Mouse (Mus musculus): ENCODE measurements around the gene Cxcr3. TPM values are rescaled to one million over a fixed set of nuclear protein-coding genes. Genes with fewer than 3 reads are reported as not detected.

The Cxcr3 gene
- total RNA-seq (2014; rRNA removed) (0.16 TPM in 1 of 2 replicates, not detected in the other), polyA plus RNA-seq (2015; fragmentation: Nextera tagmentation; extraction: Ambion mirVana) (0.08 and 0.30 TPM in 2 replicates)

DNA sequence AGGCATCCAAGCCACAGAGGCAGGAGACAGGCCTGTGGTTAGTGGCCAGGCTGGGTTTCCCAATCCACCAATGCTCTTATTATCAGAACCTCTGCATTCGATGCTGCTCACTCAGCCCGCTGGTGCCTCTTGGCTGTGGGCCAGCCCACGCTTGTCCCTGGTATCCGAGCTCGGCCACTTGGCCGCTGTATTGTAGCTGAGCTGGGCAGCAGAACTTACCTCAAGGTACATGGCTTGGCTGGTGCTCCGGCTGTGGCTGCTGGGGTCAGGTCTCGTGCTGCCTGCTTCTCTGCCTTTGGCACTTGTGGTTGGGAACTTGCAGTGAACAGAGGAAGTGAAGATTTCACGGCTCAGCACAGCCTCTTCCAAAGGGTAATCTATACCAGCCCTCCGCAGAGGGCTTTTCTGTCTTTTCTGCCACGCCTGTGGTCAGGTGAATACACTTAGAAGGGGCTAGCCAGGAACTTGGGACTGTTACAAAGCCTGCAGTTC, at the start of gene Cxcr3:
Gene Cxcr3 (minus strand): TSS at position 442 of the 492 bp plus-strand sequence.
- WGBS, result 54% methylated on average over 11 of the region's 11 CpGs
- no peak within 1 kb of the TSS for H3K27ac ChIP-seq
- no peak for TF ChIP-seq CTCF (IDR thresholded peaks at IDR 0.05; ENCODE audit: low read depth)

DNA sequence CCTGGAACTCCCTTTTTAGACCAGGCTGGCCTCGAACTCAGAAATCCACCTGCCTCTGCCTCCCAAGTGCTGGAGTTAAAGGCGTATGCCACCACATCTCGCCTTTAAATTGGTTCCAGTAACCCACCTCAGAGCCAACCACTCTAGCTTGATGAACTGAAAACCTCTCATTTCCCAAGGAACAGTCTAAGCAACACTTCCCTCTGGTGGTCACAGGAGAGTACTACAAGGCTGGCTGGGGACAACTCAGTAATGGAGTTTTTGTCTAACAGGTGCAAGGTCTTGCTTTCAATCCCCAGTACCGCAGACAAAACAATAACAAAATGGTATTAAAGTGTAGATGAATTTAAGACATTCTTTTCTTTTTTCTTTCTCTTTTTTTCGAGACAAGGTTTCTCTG, 38.0 kb upstream of the Cxcr3 start:
- 44% methylated on average over 5 of the region's 5 CpGs for WGBS
- Histone ChIP-seq H3K36me3 (ENCODE audit: insufficient read depth, low read length) (no peaks in the 10 kb centered on the region), H3K27me3 (ENCODE audit: insufficient read depth, low read length) (no peaks in the 10 kb centered on the region), H3K4me2 (ENCODE audit: low read depth, low read length) (no peak overlapping the region), H3K9me3 (ENCODE audit: low read length) (no peaks in the 10 kb centered on the region), H3K9ac (replicated peaks; ENCODE audit: low read length) (no peak overlapping the region), H3K4me1 (ENCODE audit: insufficient read depth, low read length) (no peaks in the 10 kb centered on the region), H3K27ac (no peak overlapping the region), H3K4me3 (ENCODE audit: low read length) (no peak overlapping the region)
- peak; percentile 29; the same call in 1 of the 2 replicates for ATAC-seq
- peak; percentile 82 for TF ChIP-seq CTCF (IDR thresholded peaks at IDR 0.05; ENCODE audit: low read depth)
- DNase-seq (ENCODE audit: low spot score), result peak; percentile 73

More for the DNA sequence above, at the start of gene Cxcr3:
- Histone ChIP-seq H3K4me1 (ENCODE audit: insufficient read depth, low read length) (no peaks in the 10 kb centered on the region), H3K36me3 (ENCODE audit: insufficient read depth, low read length) (no peaks in the 10 kb centered on the region), H3K4me3 (ENCODE audit: low read length) (no peak within 1 kb of the TSS), H3K9me3 (ENCODE audit: low read length) (no peaks in the 10 kb centered on the region), H3K9ac (replicated peaks; ENCODE audit: low read length) (no peak within 1 kb of the TSS), H3K4me2 (ENCODE audit: low read depth, low read length) (no peak within 1 kb of the TSS), H3K27me3 (ENCODE audit: insufficient read depth, low read length) (no peaks in the 10 kb centered on the region; the same call in 1 of the 2 replicates)
- ATAC-seq, result 0 out of 2 replicates have a peak, but pooled peaks have one; percentile 15
- peak; percentile 36 for DNase-seq (ENCODE audit: low spot score)

DNA sequence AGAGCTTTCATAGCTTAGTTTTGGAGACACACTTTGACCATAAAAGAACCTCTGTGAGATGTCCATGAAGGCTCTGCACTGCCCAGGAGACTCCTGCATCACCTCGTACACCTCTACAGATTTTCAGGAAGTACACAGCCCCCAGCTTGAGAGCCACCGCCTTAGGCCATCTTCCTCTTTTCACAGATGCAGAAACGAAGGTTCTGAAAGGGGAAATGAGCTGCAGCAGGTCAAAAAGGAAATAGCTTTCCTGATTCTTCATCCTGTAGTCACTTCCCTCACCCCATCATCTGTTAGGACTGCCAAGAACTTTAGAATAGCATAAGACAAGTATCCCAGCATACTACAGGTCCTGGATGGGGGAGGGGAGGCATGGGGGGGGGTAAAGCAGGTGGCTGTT, 36.2 kb upstream of the Cxcr3 start:
- Histone ChIP-seq H3K4me1 (ENCODE audit: insufficient read depth, low read length) (no peaks in the 10 kb centered on the region), H3K4me3 (ENCODE audit: low read length) (no peak overlapping the region), H3K9me3 (ENCODE audit: low read length) (no peaks in the 10 kb centered on the region), H3K27me3 (ENCODE audit: insufficient read depth, low read length) (no peaks in the 10 kb centered on the region), H3K36me3 (ENCODE audit: insufficient read depth, low read length) (no peaks in the 10 kb centered on the region), H3K27ac (no peak overlapping the region), H3K4me2 (ENCODE audit: low read depth, low read length) (no peak overlapping the region), H3K9ac (replicated peaks; ENCODE audit: low read length) (no peak overlapping the region)
- ATAC-seq (no peak), DNase-seq (ENCODE audit: low spot score) (no peak)
- TF ChIP-seq CTCF (IDR thresholded peaks at IDR 0.05; ENCODE audit: low read depth), result no peak
- 74% methylated on average over 3 of the region's 3 CpGs for WGBS

DNA sequence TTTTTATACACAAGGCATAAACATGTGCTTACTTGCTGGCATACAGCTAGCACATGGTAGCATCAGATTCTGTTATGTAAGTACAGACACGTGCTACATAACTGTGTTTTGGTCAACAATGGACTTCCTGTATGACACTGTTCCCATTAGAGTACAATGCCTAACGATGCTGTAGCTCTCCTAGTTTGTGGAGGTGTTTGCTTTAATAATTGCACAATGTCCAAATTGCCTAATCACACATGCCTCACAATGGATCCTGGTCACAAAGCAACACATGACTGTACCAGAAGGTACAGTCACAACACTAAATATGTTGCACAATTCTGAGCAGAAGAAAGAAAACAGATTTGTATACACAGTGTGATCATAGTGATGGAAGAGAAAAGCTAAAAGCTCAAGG, 35.4 kb upstream of the Cxcr3 start:
- Histone ChIP-seq H3K36me3 (ENCODE audit: insufficient read depth, low read length) (no peaks in the 10 kb centered on the region), H3K9me3 (ENCODE audit: low read length) (no peaks in the 10 kb centered on the region), H3K9ac (replicated peaks; ENCODE audit: low read length) (no peak overlapping the region), H3K27ac (no peak overlapping the region), H3K4me1 (ENCODE audit: insufficient read depth, low read length) (no peaks in the 10 kb centered on the region), H3K27me3 (ENCODE audit: insufficient read depth, low read length) (no peaks in the 10 kb centered on the region), H3K4me3 (ENCODE audit: low read length) (no peak overlapping the region), H3K4me2 (ENCODE audit: low read depth, low read length) (no peak overlapping the region)
- ATAC-seq (no peak), DNase-seq (ENCODE audit: low spot score) (no peak)
- 54% methylated on average over 2 of the region's 2 CpGs for WGBS
- TF ChIP-seq CTCF (IDR thresholded peaks at IDR 0.05; ENCODE audit: low read depth), result no peak

DNA sequence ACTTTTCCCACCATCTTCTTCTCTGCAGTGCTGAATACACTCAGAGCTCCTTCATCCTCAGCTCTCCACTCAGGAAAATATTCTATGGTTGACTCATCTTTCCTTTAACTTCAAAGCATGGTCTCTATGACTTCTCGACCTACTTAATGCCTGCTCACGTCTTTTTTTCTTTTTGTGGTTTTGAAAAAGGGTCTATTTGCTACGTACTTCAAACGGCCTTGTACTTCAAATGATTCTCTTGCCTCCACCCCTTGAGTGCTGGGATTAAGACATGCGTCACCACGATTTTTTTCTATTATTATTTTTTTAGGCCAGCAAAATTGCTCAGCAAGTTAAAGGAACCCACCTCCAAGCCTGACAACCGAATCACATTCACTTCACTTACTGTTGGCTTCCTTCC, 33.2 kb upstream of the Cxcr3 start:
- no peak overlapping the region for H3K4me2 ChIP-seq (ENCODE audit: low read depth, low read length)
- H3K9me3 ChIP-seq (ENCODE audit: low read length), result no peaks in the 10 kb centered on the region
- 75% methylated on average over 7 of the region's 7 CpGs for WGBS
- no peak overlapping the region for H3K9ac ChIP-seq (replicated peaks; ENCODE audit: low read length)
- no peaks in the 10 kb centered on the region for H3K36me3 ChIP-seq (ENCODE audit: insufficient read depth, low read length)
- H3K4me3 ChIP-seq (ENCODE audit: low read length), result no peak overlapping the region
- no peak for ATAC-seq
- no peaks in the 10 kb centered on the region for H3K27me3 ChIP-seq (ENCODE audit: insufficient read depth, low read length)
- H3K27ac ChIP-seq, result no peak overlapping the region
- no peaks in the 10 kb centered on the region for H3K4me1 ChIP-seq (ENCODE audit: insufficient read depth, low read length)
- TF ChIP-seq CTCF (IDR thresholded peaks at IDR 0.05; ENCODE audit: low read depth), result no peak
- DNase-seq (ENCODE audit: low spot score), result no peak

DNA sequence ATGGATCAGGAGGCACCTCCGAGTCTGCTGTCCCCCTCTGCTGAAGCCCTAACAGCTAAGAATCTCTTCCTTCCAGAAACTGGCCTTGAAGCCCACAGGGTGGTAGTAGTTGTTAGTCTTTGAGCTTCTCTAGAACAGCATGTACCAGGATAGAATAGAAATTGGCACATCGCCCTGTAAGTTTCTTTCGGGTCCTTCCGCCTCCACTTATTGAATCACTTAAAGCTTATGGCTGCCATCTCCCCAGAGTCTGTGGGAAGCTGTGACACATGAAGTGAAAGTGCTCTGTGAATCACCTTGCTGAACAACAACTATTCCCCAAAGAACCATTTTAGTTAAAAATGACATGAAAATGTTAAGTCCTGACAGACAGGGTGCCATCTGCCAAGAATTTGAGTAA, 31.0 kb upstream of the Cxcr3 start:
- TF ChIP-seq CTCF (IDR thresholded peaks at IDR 0.05; ENCODE audit: low read depth), result no peak

DNA sequence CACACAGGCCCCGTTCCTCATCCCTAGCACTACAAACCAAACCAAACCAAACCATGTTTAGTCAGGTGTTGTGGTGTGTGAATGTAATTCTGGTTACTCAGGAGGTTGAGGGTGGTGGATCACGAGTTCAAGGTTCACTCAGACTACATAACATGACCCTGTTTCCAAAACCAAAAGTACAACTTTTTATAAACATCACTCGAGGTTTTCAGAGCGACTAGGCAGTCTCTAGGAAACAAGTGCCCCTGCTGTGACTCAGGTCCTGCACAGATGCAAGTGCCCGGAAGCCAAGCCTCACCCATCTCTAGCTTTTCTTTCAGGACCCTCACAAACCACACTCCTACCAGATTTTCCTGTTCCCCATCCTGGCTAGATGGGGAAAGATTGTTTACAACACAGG, 30.6 kb upstream of the Cxcr3 start:
- 67% methylated on average over 5 of the region's 5 CpGs for WGBS
- ATAC-seq, result no peak

More for the DNA sequence above, 31.0 kb upstream of the Cxcr3 start:
- H3K4me1 ChIP-seq (ENCODE audit: insufficient read depth, low read length), result no peaks in the 10 kb centered on the region
- H3K27me3 ChIP-seq (ENCODE audit: insufficient read depth, low read length), result no peaks in the 10 kb centered on the region; the same call in 1 of the 2 replicates
- H3K9me3 ChIP-seq (ENCODE audit: low read length), result no peaks in the 10 kb centered on the region
- 75% methylated on average over 4 of the region's 4 CpGs for WGBS
- H3K9ac ChIP-seq (replicated peaks; ENCODE audit: low read length), result no peak overlapping the region
- no peak for DNase-seq (ENCODE audit: low spot score)
- H3K36me3 ChIP-seq (ENCODE audit: insufficient read depth, low read length), result no peaks in the 10 kb centered on the region
- H3K4me2 ChIP-seq (ENCODE audit: low read depth, low read length), result no peak overlapping the region
- no peak overlapping the region for H3K27ac ChIP-seq
- no peak overlapping the region for H3K4me3 ChIP-seq (ENCODE audit: low read length)
- ATAC-seq, result no peak

More for the DNA sequence above, 30.6 kb upstream of the Cxcr3 start:
- no peak for TF ChIP-seq CTCF (IDR thresholded peaks at IDR 0.05; ENCODE audit: low read depth)
- no peak for DNase-seq (ENCODE audit: low spot score)
- no peak overlapping the region for H3K9ac ChIP-seq (replicated peaks; ENCODE audit: low read length)
- H3K9me3 ChIP-seq (ENCODE audit: low read length), result no peaks in the 10 kb centered on the region
- H3K4me1 ChIP-seq (ENCODE audit: insufficient read depth, low read length), result no peaks in the 10 kb centered on the region
- H3K36me3 ChIP-seq (ENCODE audit: insufficient read depth, low read length), result no peaks in the 10 kb centered on the region
- H3K4me3 ChIP-seq (ENCODE audit: low read length), result no peak overlapping the region
- H3K4me2 ChIP-seq (ENCODE audit: low read depth, low read length), result no peak overlapping the region
- no peak overlapping the region for H3K27ac ChIP-seq
- no peaks in the 10 kb centered on the region; the same call in 1 of the 2 replicates for H3K27me3 ChIP-seq (ENCODE audit: insufficient read depth, low read length)

All from hindbrain, postnatal 0 days (tissue).